Mouse (Mus musculus) MEL (cell line): Measurements from ENCODE around the gene 1700122O11Rik. TPM values are rescaled to one million over a fixed set of nuclear protein-coding genes. Genes with fewer than 3 reads are reported as not detected.
A peak's percentile ranks its signal among the peaks of the same experiment; 100 is the strongest.

ENCODE experiments used
- DNase-seq: peaks from one replicate; pipeline ENCODE4 v3.0.0; 2011; ENCODE audit warnings: low read depth, low spot score
- H3K27ac ChIP-seq: 2 replicates; pipeline ENCODE4 v1.5.1; 2012; ENCODE audit warnings: low read depth, mild to moderate bottlenecking, control low read depth, low read length, moderate library complexity; ENCODE audit not compliant: control insufficient read depth
- H3K27me3 ChIP-seq, 2 experiments: fragments of 150-350 bp in 1 of 2; sonication (generic) in 1 of 2; 2 replicates each; pipeline ENCODE4 v1.6.1; 2012; ENCODE audit warnings: low read length in 2 of 2, mild to moderate bottlenecking in 2 of 2, improper control_type of control experiment in 1 of 2, moderate library complexity in 1 of 2; ENCODE audit not compliant: insufficient read depth in 2 of 2, control insufficient read depth in 1 of 2
- H3K36me3 ChIP-seq, 2 experiments: 2 replicates each; pipeline ENCODE4 v1.6.1; 2012 to 2014; ENCODE audit warnings: low read length in 2 of 2, improper control_type of control experiment in 1 of 2, inconsistent platforms in 1 of 2, mild to moderate bottlenecking in 1 of 2; ENCODE audit not compliant: insufficient read depth in 2 of 2, control insufficient read depth in 1 of 2
- H3K4me1 ChIP-seq, 2 experiments: fragments of 150-350 bp in 1 of 2; sonication (generic) in 1 of 2; 2 replicates each; pipeline ENCODE4 v1.6.1; 2012; ENCODE audit warnings: low read length in 2 of 2, improper control_type of control experiment in 1 of 2, mild to moderate bottlenecking in 1 of 2; ENCODE audit not compliant: insufficient read depth in 2 of 2, control insufficient read depth in 1 of 2
- H3K4me3 ChIP-seq, 2 experiments: fragments of 150-350 bp in 1 of 2; sonication (generic) in 1 of 2; 2 replicates each; pipeline ENCODE4 v1.5.1; 2012; ENCODE audit warnings: low read depth in 2 of 2, low read length in 2 of 2, mild to moderate bottlenecking in 2 of 2, moderate library complexity in 2 of 2, control low read depth in 1 of 2, improper control_type of control experiment in 1 of 2; ENCODE audit not compliant: control insufficient read depth in 1 of 2, insufficient read depth in 1 of 2
- H3K79me2 ChIP-seq: 2 replicates; pipeline ENCODE4 v1.6.1; 2012; ENCODE audit warnings: mild to moderate bottlenecking, low read length, moderate library complexity; ENCODE audit not compliant: control insufficient read depth, poor library complexity, insufficient read depth
- H3K9ac ChIP-seq: 2 replicates; pipeline ENCODE4 v1.6.1; 2012; ENCODE audit warnings: low read depth, mild to moderate bottlenecking, control low read depth, low read length, moderate library complexity; ENCODE audit not compliant: control insufficient read depth, poor library complexity, severe bottlenecking
- H3K9me3 ChIP-seq: fragments of 150-350 bp; sonication (generic); replicated peaks from 2 replicates; pipeline ENCODE4 v1.6.1; 2012; ENCODE audit warnings: mild to moderate bottlenecking, low read length, improper control_type of control experiment, moderate library complexity; ENCODE audit not compliant: insufficient read depth
- BHLHE40 ChIP-seq: IDR thresholded peaks from 2 replicates; pipeline ENCODE4 v1.6.1; 2012; ENCODE audit warnings: low read depth, mild to moderate bottlenecking, inconsistent platforms, low read length, improper control_type of control experiment, borderline replicate concordance
- CHD1 ChIP-seq: IDR thresholded peaks from 2 replicates; pipeline ENCODE4 v1.6.1; 2012; ENCODE audit warnings: low read depth, mild to moderate bottlenecking, inconsistent platforms, low read length, improper control_type of control experiment
- CHD2 ChIP-seq: IDR thresholded peaks from 2 replicates; pipeline ENCODE4 v1.6.1; 2011; ENCODE audit warnings: low read length, improper control_type of control experiment
- E2F4 ChIP-seq: IDR thresholded peaks from 2 replicates; pipeline ENCODE4 v1.6.1; 2011; ENCODE audit warnings: low read depth, low read length, improper control_type of control experiment, borderline replicate concordance
- ELF1 ChIP-seq: IDR thresholded peaks from 2 replicates; pipeline ENCODE4 v1.6.1; 2014; ENCODE audit warnings: low read depth, mild to moderate bottlenecking, inconsistent platforms, low read length, improper control_type of control experiment, moderate library complexity
- EP300 ChIP-seq, 2 experiments: IDR thresholded peaks; 2 replicates each; pipeline ENCODE4 v1.6.1; 2011; ENCODE audit warnings: improper control_type of control experiment in 2 of 2, low read length in 2 of 2, low read depth in 1 of 2, mild to moderate bottlenecking in 1 of 2
- ETS1 ChIP-seq: IDR thresholded peaks from 2 replicates; pipeline ENCODE4 v1.6.1; 2012; ENCODE audit warnings: low read depth, mild to moderate bottlenecking, inconsistent platforms, low read length, improper control_type of control experiment, moderate library complexity
- GABPA ChIP-seq: IDR thresholded peaks from 2 replicates; pipeline ENCODE4 v1.6.1; 2012; ENCODE audit warnings: low read depth, mild to moderate bottlenecking, inconsistent platforms, low read length, improper control_type of control experiment, moderate library complexity
- GATA1 ChIP-seq: IDR thresholded peaks from 2 replicates; pipeline ENCODE4 v1.6.1; 2011; ENCODE audit warnings: low read depth, low read length, improper control_type of control experiment
- JUND ChIP-seq: IDR thresholded peaks from 2 replicates; pipeline ENCODE4 v1.6.1; 2011; ENCODE audit warnings: low read depth, mild to moderate bottlenecking, improper control_type of control experiment, low read length
- KAT2A ChIP-seq: conservative IDR thresholded peaks from 2 replicates; pipeline ENCODE4 v1.6.1; 2012; ENCODE audit warnings: low read depth, low read length, improper control_type of control experiment, inconsistent platforms
- MAFK ChIP-seq: IDR thresholded peaks from 2 replicates; pipeline ENCODE4 v1.6.1; 2011; ENCODE audit warnings: low read depth, mild to moderate bottlenecking, low read length, improper control_type of control experiment, borderline replicate concordance
- MAX ChIP-seq: IDR thresholded peaks from 2 replicates; pipeline ENCODE4 v1.6.1; 2011; ENCODE audit warnings: low read length, improper control_type of control experiment
- MEF2A ChIP-seq: IDR thresholded peaks from 2 replicates; pipeline ENCODE4 v1.6.1; 2014; ENCODE audit warnings: low read depth, mild to moderate bottlenecking, inconsistent platforms, low read length, improper control_type of control experiment; ENCODE audit not compliant: poor library complexity, insufficient replicate concordance, severe bottlenecking; ENCODE audit errors: extremely low read depth
- MYC ChIP-seq: IDR thresholded peaks from 2 replicates; pipeline ENCODE4 v1.6.1; 2011; ENCODE audit warnings: low read depth, mild to moderate bottlenecking, low read length, improper control_type of control experiment, moderate library complexity
- POLR2A ChIP-seq, 2 experiments: IDR thresholded peaks; 2 replicates each; pipeline ENCODE4 v1.6.1; 2011 to 2012; ENCODE audit warnings: low read length in 2 of 2, mild to moderate bottlenecking in 2 of 2, control low read depth in 1 of 2, improper control_type of control experiment in 1 of 2, low read depth in 1 of 2, moderate library complexity in 1 of 2; ENCODE audit not compliant: control insufficient read depth in 1 of 2, insufficient read depth in 1 of 2, poor library complexity in 1 of 2
- TAL1 ChIP-seq: IDR thresholded peaks from 2 replicates; pipeline ENCODE4 v1.6.1; 2012; ENCODE audit warnings: mild to moderate bottlenecking, inconsistent platforms, low read length, moderate library complexity, mixed read lengths
- TBP ChIP-seq: IDR thresholded peaks from 2 replicates; pipeline ENCODE4 v1.8.0; 2011; ENCODE audit warnings: low read depth, low read length, improper control_type of control experiment
- USF1 ChIP-seq: IDR thresholded peaks from 2 replicates; pipeline ENCODE4 v1.6.1; 2014; ENCODE audit warnings: low read depth, mild to moderate bottlenecking, inconsistent platforms, low read length, improper control_type of control experiment, moderate library complexity
- USF2 ChIP-seq, 2 experiments: IDR thresholded peaks; 2 replicates each; pipeline ENCODE4 v1.6.1; 2011 to 2012; ENCODE audit warnings: improper control_type of control experiment in 2 of 2, low read length in 2 of 2, borderline replicate concordance in 1 of 2, inconsistent platforms in 1 of 2, low read depth in 1 of 2, mild to moderate bottlenecking in 1 of 2; ENCODE audit not compliant: insufficient read depth in 1 of 2
- ZKSCAN1 ChIP-seq: IDR thresholded peaks from 2 replicates; pipeline ENCODE4 v1.6.1; 2012; ENCODE audit warnings: low read depth, mild to moderate bottlenecking, inconsistent platforms, low read length, improper control_type of control experiment, moderate library complexity
- ZMIZ1 ChIP-seq: IDR thresholded peaks from 2 replicates; pipeline ENCODE4 v1.6.1; 2012; ENCODE audit warnings: low read depth, mild to moderate bottlenecking, inconsistent platforms, low read length, improper control_type of control experiment, moderate library complexity
- polyA plus RNA-seq, 2 experiments: library from polyadenylated mRNA; stranded (reverse) in 1 of 2; unstranded in 1 of 2; fragments of >175 nt in 1 of 2; fragments of >200 nt in 1 of 2; gene quantifications; 2 replicates each; pipeline versions ENCODE4 v1.2.1 to v1.2.4; 2012; ENCODE audit warnings: low replicate concordance in 2 of 2, low read depth in 1 of 2; ENCODE audit not compliant: insufficient read length in 2 of 2, insufficient read depth in 1 of 2, missing spikeins in 1 of 2
- total RNA-seq: library from RNA; depleted of rRNA; stranded (reverse); fragments of 300-350 nt; gene quantifications from 2 replicates; pipeline ENCODE4 v1.2.3, GENCODE M21; 2012

Gene 1700122O11Rik
- total and polyA plus RNA-seq, 3 experiments = not detected

DNA sequence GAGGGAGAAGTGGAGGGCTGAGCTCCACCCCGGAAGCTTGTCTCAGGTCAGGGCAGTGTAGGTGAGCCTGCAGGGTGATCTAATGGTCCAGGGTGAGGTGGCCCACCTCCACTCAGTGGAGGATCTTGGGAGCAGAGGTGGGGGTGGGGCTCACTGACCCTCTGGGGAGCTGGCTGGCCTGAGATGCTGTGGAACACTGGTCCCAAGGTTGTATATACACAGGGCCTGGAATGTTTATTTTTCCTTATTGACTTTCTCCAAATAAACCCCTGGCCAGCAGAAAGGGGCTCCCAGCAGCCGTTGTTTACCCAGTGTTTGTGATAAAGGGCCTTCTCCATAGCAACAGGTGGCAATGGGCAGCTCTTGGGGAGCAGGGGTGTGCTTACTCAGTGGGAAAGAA lies 18.5 kb downstream of the 1700122O11Rik start:
- H3K9ac ChIP-seq = no peak overlapping the region
- H3K9me3 ChIP-seq = no peaks in the 10 kb centered on the region
- TF ChIP-seq E2F4 (no peak), MYC (no peak), BHLHE40 (no peak), POLR2A (IDR thresholded peaks at IDR 0.05; ENCODE audit: control insufficient read depth in 1 of 2, insufficient read depth in 1 of 2, low read depth in 1 of 2, low read length in 2 of 2, poor library complexity in 1 of 2) (no peak), ZMIZ1 (no peak), GABPA (no peak), USF1 (no peak), MAFK (no peak), KAT2A (no peak), ZKSCAN1 (no peak), MAX (no peak), ELF1 (no peak), TAL1 (no peak), USF2 (IDR thresholded peaks at IDR 0.05; ENCODE audit: borderline replicate concordance in 1 of 2, insufficient read depth in 1 of 2, low read depth in 1 of 2, low read length in 2 of 2) (no peak), ETS1 (no peak), TBP (no peak), JUND (no peak), MEF2A (no peak), GATA1 (no peak)
- DNase-seq = no peak
- peaks cover 11 to 19% of the 10 kb centered on the region in 2 experiments for H3K27me3 ChIP-seq
- no peak overlapping the region for H3K4me3 ChIP-seq
- no peaks in the 10 kb centered on the region for H3K36me3 ChIP-seq
- no peaks in the 10 kb centered on the region for H3K4me1 ChIP-seq
- H3K79me2 ChIP-seq = no peaks in the 10 kb centered on the region
- no peak overlapping the region for H3K27ac ChIP-seq

DNA sequence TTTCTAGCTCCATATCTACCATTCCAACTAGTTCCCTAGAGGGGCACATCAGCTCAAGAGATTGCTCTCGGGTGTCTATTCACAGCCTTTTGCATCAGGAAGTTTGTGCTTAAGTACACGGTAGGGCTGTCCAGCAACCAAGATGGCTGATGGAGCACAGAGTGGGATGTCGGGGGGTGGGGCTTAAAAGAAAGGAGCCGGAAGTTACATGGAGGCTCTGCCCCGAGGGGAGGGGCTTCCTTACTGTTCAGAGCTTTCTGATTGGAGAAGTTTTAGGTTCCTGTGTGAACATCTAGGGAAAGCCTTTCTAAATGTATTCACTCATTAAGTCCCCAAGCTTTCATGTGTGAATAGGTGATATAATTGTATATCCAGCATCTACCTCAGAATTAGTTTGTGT lies 21.5 kb downstream of the 1700122O11Rik start:
- Histone ChIP-seq H3K36me3 (no peaks in the 10 kb centered on the region), H3K4me3 (no peak overlapping the region), H3K4me1 (no peaks in the 10 kb centered on the region), H3K27ac (no peak overlapping the region), H3K9me3 (no peaks in the 10 kb centered on the region), H3K79me2 (no peaks in the 10 kb centered on the region), H3K27me3 (peaks cover 4 to 8% of the 10 kb centered on the region in 2 experiments; a peak in 3 of 4 replicates), H3K9ac (no peak overlapping the region)
- peak; percentile 47 for DNase-seq
- TF ChIP-seq EP300 (IDR thresholded peaks at IDR 0.05; ENCODE audit: low read depth in 1 of 2, low read length in 2 of 2) (no peak), CHD2 (no peak), CHD1 (no peak)
